Mouse (Mus musculus) megakaryocyte, embryonic 14.5 days (primary cell): ENCODE data around the gene Sobp.

Source experiments
- FLI1 ChIP-seq: IDR thresholded peaks from 2 replicates; pipeline ENCODE4 v1.6.1; 2012; ENCODE audit warnings: low read length, inconsistent platforms, mixed read lengths
- GATA1 ChIP-seq: IDR thresholded peaks from 3 replicates; pipeline ENCODE4 v1.6.1; 2012; ENCODE audit warnings: mixed read lengths, low read length, inconsistent platforms, borderline replicate concordance

GRCm38 (mm10) chr10:43043351-43044209 is 130.8 kb downstream of the Sobp start:
- TF ChIP-seq GATA1 (no peak), FLI1 (no peak)
